23 mouse cellular contexts compared by ENCODE assay signal in genomic region chr8:112933815-112934214, GRCm38 (mm10).
DNase-seq lines count a peak whose midpoint lies in the region; ATAC-seq and TF ChIP-seq lines count a peak whose summit lies in the region.
"Had no signal": no experiment of that assay in that cellular context is flagged by ENCODE, and none has a peak within 500 bp of the region (broad histone marks: within the 10 kb centered on the region; RNA-seq: fewer than 3 reads in every experiment).

No protein-coding gene starts in this region.

- no peak overlapping the region for H3K9ac ChIP-seq in kidney, embryonic 15.5 days
- H3K9ac ChIP-seq in ES-E14 (ENCODE audit: insufficient read depth, low read depth, low read length, poor library complexity, severe bottlenecking), result no peak overlapping the region
- H3K9ac ChIP-seq: embryonic facial prominence, embryonic 13.5 days; embryonic facial prominence, embryonic 15.5 days; forebrain, embryonic 12.5 days had no signal

- H3K4me1 ChIP-seq in kidney, adult 2 months (ENCODE audit: control insufficient read depth, insufficient read depth, low read length), result no peaks in the 10 kb centered on the region
- H3K4me1 ChIP-seq in kidney, embryonic 15.5 days, result no peaks in the 10 kb centered on the region
- H3K4me1 ChIP-seq in ES-E14 (ENCODE audit: control insufficient read depth in 2 of 2, insufficient read depth in 2 of 2, low read length in 2 of 2, poor library complexity in 1 of 2), result no peaks in the 10 kb centered on the region
- no peaks in the 10 kb centered on the region for H3K4me1 ChIP-seq in hindbrain, embryonic 10.5 days (replicated peaks)
- H3K4me1 ChIP-seq: embryonic facial prominence, embryonic 13.5 days; embryonic facial prominence, embryonic 15.5 days; forebrain, embryonic 10.5 days; forebrain, embryonic 12.5 days had no signal

- H3K4me2 ChIP-seq in kidney, embryonic 15.5 days, result no peak overlapping the region
- H3K4me2 ChIP-seq: embryonic facial prominence, embryonic 13.5 days; embryonic facial prominence, embryonic 15.5 days; forebrain, embryonic 12.5 days had no signal

- no peak for ATAC-seq in kidney, embryonic 15.5 days (replicated peaks; ENCODE audit: low FRiP score)
- ATAC-seq: forebrain, embryonic 14.5 days; forebrain, embryonic 16.5 days had no signal

- H3K9me3 ChIP-seq in kidney, embryonic 15.5 days (replicated peaks), result no peaks in the 10 kb centered on the region
- no peaks in the 10 kb centered on the region for H3K9me3 ChIP-seq in ES-E14 (ENCODE audit: control insufficient read depth, insufficient read depth, low read depth, low read length)
- no peaks in the 10 kb centered on the region for H3K9me3 ChIP-seq in hindbrain, embryonic 10.5 days
- H3K9me3 ChIP-seq: embryonic facial prominence, embryonic 13.5 days; embryonic facial prominence, embryonic 15.5 days; forebrain, embryonic 10.5 days; forebrain, embryonic 12.5 days had no signal

- H3K4me3 ChIP-seq in kidney, adult 2 months (ENCODE audit: insufficient read depth, low read depth, low read length), result no peak overlapping the region
- H3K4me3 ChIP-seq in kidney, embryonic 15.5 days (replicated peaks), result no peak overlapping the region
- H3K4me3 ChIP-seq in ES-E14 (ENCODE audit: insufficient read depth in 1 of 2, low read depth in 1 of 2, low read length in 2 of 2, poor library complexity in 1 of 2, severe bottlenecking in 1 of 2), result no peak overlapping the region
- no peak overlapping the region for H3K4me3 ChIP-seq in hindbrain, embryonic 10.5 days
- H3K4me3 ChIP-seq: embryonic facial prominence, embryonic 13.5 days; embryonic facial prominence, embryonic 15.5 days; erythroblast, embryonic 14.5 days; forebrain, embryonic 10.5 days; forebrain, embryonic 12.5 days had no signal

- WGBS in kidney, adult 2 months, result 63% methylated on average over 2 of the region's 2 CpGs
- WGBS in kidney, embryonic 15.5 days, result 82% methylated on average over 2 of the region's 2 CpGs
- WGBS in hindbrain, embryonic 10.5 days, result 96% methylated on average over 2 of the region's 2 CpGs

- TF ChIP-seq CTCF in kidney, adult 2 months (conservative IDR thresholded peaks at IDR 0.05; ENCODE audit: insufficient read depth, insufficient read length, low read depth, low read length), result no peak

- no peaks in the 10 kb centered on the region; the same call in 1 of the 2 replicates for H3K27me3 ChIP-seq in kidney, adult 2 months (replicated peaks; ENCODE audit: control insufficient read depth, insufficient read depth, low read length)
- no peaks in the 10 kb centered on the region for H3K27me3 ChIP-seq in kidney, embryonic 15.5 days
- no peaks in the 10 kb centered on the region for H3K27me3 ChIP-seq in hindbrain, embryonic 10.5 days (ENCODE audit: insufficient read depth, poor library complexity, severe bottlenecking)
- H3K27me3 ChIP-seq: embryonic facial prominence, embryonic 13.5 days; embryonic facial prominence, embryonic 15.5 days; forebrain, embryonic 12.5 days had no signal

- no peak for TF ChIP-seq POLR2A in kidney, adult 2 months (IDR thresholded peaks at IDR 0.05; ENCODE audit: low read depth, low read length)

- H3K27ac ChIP-seq in kidney, adult 2 months (ENCODE audit: insufficient read depth, low read depth, low read length), result no peak overlapping the region
- H3K27ac ChIP-seq in kidney, embryonic 15.5 days, result no peak overlapping the region
- H3K27ac ChIP-seq in ES-E14 (ENCODE audit: insufficient read depth, low read depth, low read length, poor library complexity, severe bottlenecking), result no peak overlapping the region
- H3K27ac ChIP-seq in hindbrain, embryonic 10.5 days, result no peak overlapping the region
- H3K27ac ChIP-seq: embryonic facial prominence, embryonic 13.5 days; embryonic facial prominence, embryonic 15.5 days; forebrain, embryonic 10.5 days; forebrain, embryonic 12.5 days had no signal

- DNase-seq in adrenal gland, adult (ENCODE audit: inconsistent age in 2 of 2, low spot score in 1 of 2), result peak; percentile 7 to 52
- DNase-seq in adrenal gland, postnatal 25 days, result no peak
- peak; percentile 2 for DNase-seq in kidney, adult 2 months
- DNase-seq in ES-E14 (ENCODE audit: low read depth, low spot score) (no peak), ZHBTc4 (ENCODE audit: low read depth, low spot score) (peak; percentile 4)
- DNase-seq in hindbrain, embryonic 10.5 days (ENCODE audit: low spot score), result no peak
- no peak for DNase-seq in urinary bladder, adult 18-20 months (ENCODE audit: low spot score in 2 of 2)
- DNase-seq: adrenal gland, postnatal 10 days; cerebellum, adult 11 months; cerebellum, adult 18-20 months; cerebellum, adult 8-10 months; cerebellum, adult 9-11 months; cerebellum, postnatal 14 days; cerebellum, postnatal 36 days; embryo, embryonic 11 days had no signal

- in situ Hi-C loops in ES-E14 (cut with MboI; ENCODE audit: low sequenced_read_pairs in 2 of 2, unreplicated experiment in 2 of 2), result no loop called here

- H3K36me3 ChIP-seq in kidney, adult 2 months (ENCODE audit: control insufficient read depth, insufficient read depth, low read length), result no peaks in the 10 kb centered on the region
- no peaks in the 10 kb centered on the region for H3K36me3 ChIP-seq in kidney, embryonic 15.5 days
- H3K36me3 ChIP-seq in ES-E14 (ENCODE audit: control insufficient read depth, insufficient read depth, low read length, poor library complexity, severe bottlenecking), result no peaks in the 10 kb centered on the region
- H3K36me3 ChIP-seq in hindbrain, embryonic 10.5 days, result no peaks in the 10 kb centered on the region
- H3K36me3 ChIP-seq: embryonic facial prominence, embryonic 13.5 days; embryonic facial prominence, embryonic 15.5 days; forebrain, embryonic 10.5 days; forebrain, embryonic 12.5 days had no signal

TF ChIP-seq in ES-E14, 5 proteins besides CTCF, POLR2A, EP300 and RAD21:
- TF ChIP-seq CHD2 (IDR thresholded peaks at IDR 0.05; ENCODE audit: low read depth, low read length) (no peak), ZC3H11A (IDR thresholded peaks at IDR 0.05; ENCODE audit: borderline replicate concordance, low read depth, low read length) (no peak), MAFK (IDR thresholded peaks at IDR 0.05; ENCODE audit: insufficient read depth, low read depth, low read length) (peak; percentile 62), HCFC1 (IDR thresholded peaks at IDR 0.05; ENCODE audit: borderline replicate concordance, insufficient read depth, low read length) (no peak), ZNF384 (IDR thresholded peaks at IDR 0.05; ENCODE audit: low read depth, low read length) (no peak)

Comparison
In these comparisons a context has a peak if more than half of its experiments do, and no peak if none do; other contexts are left out.
1. DNase-seq: peak in adrenal gland, adult (2 of 2), kidney, adult 2 months (single experiment) and ZHBTc4 (single experiment); none in adrenal gland, postnatal 25 days (single experiment), ES-E14 (single experiment), hindbrain, embryonic 10.5 days (single experiment) and urinary bladder, adult 18-20 months (0 of 2).